Mouse (Mus musculus) kidney, adult 2 months (tissue): ENCODE results near the gene Ipo4. TPM values are rescaled to one million over a fixed set of nuclear protein-coding genes. Genes with fewer than 3 reads are reported as not detected.

Experiments
- DNase-seq: peaks from one replicate; pipeline ENCODE4 v3.0.0; 2021
- H3K27ac ChIP-seq: fragments of 200-500 bp; 2 replicates; pipeline ENCODE4 v1.5.1; 2012; ENCODE audit warnings: low read depth, low read length, control low read depth, inconsistent platforms; ENCODE audit not compliant: insufficient read depth
- H3K27me3 ChIP-seq: fragments of 200-500 bp; replicated peaks from 2 replicates; pipeline ENCODE4 v1.6.1; 2012; ENCODE audit warnings: mild to moderate bottlenecking, moderate library complexity, low read length, inconsistent platforms; ENCODE audit not compliant: control insufficient read depth, insufficient read depth
- H3K36me3 ChIP-seq: fragments of 200-500 bp; 2 replicates; pipeline ENCODE4 v1.6.1; 2012; ENCODE audit warnings: mild to moderate bottlenecking, moderate library complexity, low read length, inconsistent platforms; ENCODE audit not compliant: control insufficient read depth, insufficient read depth
- H3K4me1 ChIP-seq: fragments of 200-500 bp; 2 replicates; pipeline ENCODE4 v1.6.1; 2011; ENCODE audit warnings: low read length; ENCODE audit not compliant: control insufficient read depth, insufficient read depth
- H3K4me3 ChIP-seq: fragments of 200-500 bp; 2 replicates; pipeline ENCODE4 v1.5.1; 2011; ENCODE audit warnings: mild to moderate bottlenecking, low read depth, low read length, control low read depth; ENCODE audit not compliant: insufficient read depth
- CTCF ChIP-seq: fragments of 200-500 bp; conservative IDR thresholded peaks from 2 replicates; pipeline ENCODE4 v1.5.1; 2011; ENCODE audit warnings: low read depth, mild to moderate bottlenecking, control low read depth, low read length, moderate library complexity, mixed read lengths; ENCODE audit not compliant: insufficient read depth, insufficient read length
- POLR2A ChIP-seq: fragments of 200-500 bp; IDR thresholded peaks from one replicate; pipeline ENCODE4 v1.6.1; 2011; ENCODE audit warnings: low read depth, low read length, control low read depth
- WGBS: fragments of 180-500 bp; shearing (Covaris S2); methylation state at CpG from one replicate; pipeline ENCODE4 v1.1.7; 2018; 5-methylcytosine and 5-hydroxymethylcytosine counted together
- polyA plus RNA-seq: library from polyadenylated mRNA; depleted of rRNA; stranded (reverse); fragments of >200 nt; gene quantifications from 2 replicates; pipeline ENCODE4 v1.2.3, GENCODE M21; 2012

Ipo4 gene
- polyA plus RNA-seq, 1 experiment: 69.7 TPM

DNA sequence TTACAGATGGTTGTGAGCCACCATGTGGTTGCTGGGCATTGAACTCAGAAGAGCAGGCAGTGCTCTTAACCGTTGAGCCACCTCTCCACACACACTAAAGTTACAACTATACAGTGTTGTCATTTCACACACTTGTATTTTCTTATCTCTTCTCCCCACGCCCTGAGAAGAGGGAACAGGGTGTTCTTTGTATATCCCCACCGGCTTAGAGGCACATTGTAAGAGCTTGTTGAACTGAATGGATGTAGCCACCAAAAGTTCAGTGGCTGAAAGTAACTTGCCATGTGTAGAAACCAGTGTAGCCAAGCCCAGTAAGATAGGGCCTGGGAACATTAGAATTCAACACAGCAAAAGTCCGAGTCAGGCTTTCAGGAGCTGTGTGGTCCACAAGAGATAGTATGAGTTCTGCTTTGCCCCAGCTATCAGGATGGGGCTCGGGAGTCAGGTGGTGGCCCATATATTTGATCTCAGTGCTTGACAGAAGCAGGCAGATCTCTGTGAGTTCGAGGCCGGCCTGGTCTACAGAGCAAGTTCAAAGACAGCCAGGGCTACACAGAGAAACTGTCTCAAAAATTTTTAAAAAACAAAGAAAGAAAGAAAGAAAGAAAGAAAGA lies 21.1 kb downstream of the Ipo4 start:
- no peak for TF ChIP-seq POLR2A
- TF ChIP-seq CTCF: no peak
- no peak overlapping the region for H3K27ac ChIP-seq
- peaks cover 11% of the 10 kb centered on the region; the same call in 1 of the 2 replicates for H3K4me1 ChIP-seq
- DNase-seq: no peak
- 92% methylated on average over 7 of the region's 7 CpGs for WGBS
- no peaks in the 10 kb centered on the region for H3K27me3 ChIP-seq
- no peaks in the 10 kb centered on the region for H3K36me3 ChIP-seq
- no peak overlapping the region for H3K4me3 ChIP-seq

DNA sequence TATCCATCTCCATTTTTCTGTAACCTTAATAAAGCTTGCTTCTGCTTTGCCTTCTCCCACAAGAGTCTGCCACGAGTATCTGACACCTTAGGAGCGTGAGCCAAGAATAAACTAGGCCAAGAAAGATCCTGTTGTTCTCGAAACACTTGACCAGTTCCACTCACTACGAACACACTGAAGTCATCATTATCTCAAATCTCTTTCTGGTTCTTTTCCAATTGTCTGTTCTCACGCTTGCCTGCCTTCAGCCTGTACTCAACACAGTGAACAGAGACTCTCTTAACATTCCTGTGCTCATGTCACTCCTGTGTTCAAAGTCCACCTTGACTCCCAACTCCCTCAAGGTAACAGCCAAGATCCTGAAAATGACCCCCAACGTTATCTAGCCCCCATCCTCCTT lies 22.4 kb downstream of the Ipo4 start:
- TF ChIP-seq POLR2A (no peak), CTCF (no peak)
- Histone ChIP-seq H3K4me3 (no peak overlapping the region), H3K4me1 (peaks cover 11% of the 10 kb centered on the region; the same call in 1 of the 2 replicates), H3K27ac (no peak overlapping the region), H3K36me3 (peaks cover 5% of the 10 kb centered on the region), H3K27me3 (no peaks in the 10 kb centered on the region)
- DNase-seq: peak; percentile 71
- WGBS: 37% methylated on average over 6 of the region's 6 CpGs

DNA sequence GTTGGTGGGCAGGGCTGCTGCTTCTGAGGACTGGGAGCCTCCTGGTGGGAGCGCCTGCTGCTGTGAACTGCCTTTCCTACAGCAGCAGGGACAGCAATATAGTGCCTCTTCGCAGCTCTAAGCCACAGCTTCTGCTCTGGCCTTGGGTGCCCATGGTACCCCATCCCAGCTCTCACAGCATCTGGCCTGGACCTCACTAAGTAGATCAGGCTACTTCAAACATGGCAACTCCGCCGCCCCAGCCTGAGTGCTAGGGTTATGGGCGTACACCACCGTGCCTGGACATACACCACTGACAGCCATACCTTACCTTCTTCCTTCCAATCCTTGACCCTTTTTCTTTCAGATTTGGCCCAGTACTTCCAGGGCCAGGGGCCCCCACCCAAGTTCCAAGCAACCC lies 27.4 kb downstream of the Ipo4 start:
- 96% methylated on average over 6 of the region's 6 CpGs for WGBS
- no peak for TF ChIP-seq CTCF
- TF ChIP-seq POLR2A: no peak
- no peak for DNase-seq
- Histone ChIP-seq H3K27ac (no peak overlapping the region), H3K36me3 (peaks cover 9% of the 10 kb centered on the region), H3K4me1 (peaks cover 14% of the 10 kb centered on the region; the same call in 1 of the 2 replicates), H3K27me3 (no peaks in the 10 kb centered on the region), H3K4me3 (no peak overlapping the region)

DNA sequence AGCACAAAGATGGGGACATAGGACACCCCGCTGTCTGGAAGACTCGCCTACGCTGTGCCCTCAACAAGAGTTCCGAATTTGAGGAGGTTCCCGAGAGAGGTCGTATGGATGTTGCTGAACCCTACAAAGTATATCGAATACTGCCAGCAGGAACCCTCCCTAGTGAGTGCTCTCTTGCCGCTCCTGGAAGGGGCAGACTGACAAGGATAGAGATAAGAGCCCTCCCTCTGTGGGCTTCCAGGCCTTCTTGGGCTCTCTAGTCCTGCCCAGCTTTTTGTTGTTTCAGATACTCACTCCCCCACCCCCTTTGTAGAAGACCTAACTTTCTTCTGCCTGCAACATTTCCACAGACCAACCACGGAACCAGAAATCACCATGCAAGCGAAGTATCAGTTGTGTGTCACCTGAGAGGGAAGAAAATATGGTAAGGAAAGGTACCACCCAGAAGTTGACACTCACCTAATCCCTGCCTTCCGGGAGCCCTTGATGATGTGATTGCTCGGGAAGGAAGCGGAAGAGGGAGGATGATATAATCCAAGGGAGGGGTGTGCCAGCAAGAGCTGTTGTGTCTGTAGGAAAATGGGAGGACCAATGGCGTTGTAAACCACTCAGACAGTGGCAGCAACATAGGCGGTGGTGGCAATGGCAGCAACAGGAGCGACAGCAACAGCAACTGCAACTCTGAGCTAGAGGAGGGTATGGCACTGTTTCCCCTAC lies 29.9 kb downstream of the Ipo4 start:
- Histone ChIP-seq H3K27ac (no peak overlapping the region), H3K27me3 (no peaks in the 10 kb centered on the region), H3K4me3 (no peak overlapping the region), H3K4me1 (peaks cover 6% of the 10 kb centered on the region; the same call in 1 of the 2 replicates), H3K36me3 (peaks cover 10% of the 10 kb centered on the region)
- 91% methylated on average over 16 of the region's 16 CpGs for WGBS
- no peak for DNase-seq
- no peak for TF ChIP-seq CTCF
- TF ChIP-seq POLR2A: no peak

DNA sequence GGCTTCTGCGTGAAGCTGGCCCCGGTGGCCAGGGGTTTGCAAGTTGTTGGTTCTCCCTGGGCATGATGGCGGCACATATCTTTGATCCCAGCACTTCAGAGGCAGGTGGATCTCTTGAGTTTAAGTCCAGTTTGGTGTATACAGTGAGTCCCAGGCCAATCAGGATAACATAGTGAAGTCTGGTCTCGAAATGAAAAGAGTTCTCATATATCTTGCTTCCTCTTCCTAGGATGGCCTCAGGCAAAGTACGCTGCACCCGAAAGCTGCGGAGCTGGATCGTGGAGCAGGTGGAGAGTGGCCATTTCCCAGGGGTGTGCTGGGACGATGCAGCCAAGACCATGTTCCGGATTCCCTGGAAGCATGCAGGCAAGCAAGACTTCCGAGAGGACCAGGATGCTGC lies 30.9 kb downstream of the Ipo4 start:
- WGBS: 75% methylated on average over 11 of the region's 11 CpGs
- Histone ChIP-seq H3K36me3 (peaks cover 10% of the 10 kb centered on the region), H3K27ac (peak overlapping the region; percentile 69), H3K4me3 (peak overlapping the region; percentile 37), H3K27me3 (no peaks in the 10 kb centered on the region), H3K4me1 (peaks cover 6% of the 10 kb centered on the region; the same call in 1 of the 2 replicates)
- no peak for TF ChIP-seq CTCF
- no peak for TF ChIP-seq POLR2A
- DNase-seq: no peak

DNA sequence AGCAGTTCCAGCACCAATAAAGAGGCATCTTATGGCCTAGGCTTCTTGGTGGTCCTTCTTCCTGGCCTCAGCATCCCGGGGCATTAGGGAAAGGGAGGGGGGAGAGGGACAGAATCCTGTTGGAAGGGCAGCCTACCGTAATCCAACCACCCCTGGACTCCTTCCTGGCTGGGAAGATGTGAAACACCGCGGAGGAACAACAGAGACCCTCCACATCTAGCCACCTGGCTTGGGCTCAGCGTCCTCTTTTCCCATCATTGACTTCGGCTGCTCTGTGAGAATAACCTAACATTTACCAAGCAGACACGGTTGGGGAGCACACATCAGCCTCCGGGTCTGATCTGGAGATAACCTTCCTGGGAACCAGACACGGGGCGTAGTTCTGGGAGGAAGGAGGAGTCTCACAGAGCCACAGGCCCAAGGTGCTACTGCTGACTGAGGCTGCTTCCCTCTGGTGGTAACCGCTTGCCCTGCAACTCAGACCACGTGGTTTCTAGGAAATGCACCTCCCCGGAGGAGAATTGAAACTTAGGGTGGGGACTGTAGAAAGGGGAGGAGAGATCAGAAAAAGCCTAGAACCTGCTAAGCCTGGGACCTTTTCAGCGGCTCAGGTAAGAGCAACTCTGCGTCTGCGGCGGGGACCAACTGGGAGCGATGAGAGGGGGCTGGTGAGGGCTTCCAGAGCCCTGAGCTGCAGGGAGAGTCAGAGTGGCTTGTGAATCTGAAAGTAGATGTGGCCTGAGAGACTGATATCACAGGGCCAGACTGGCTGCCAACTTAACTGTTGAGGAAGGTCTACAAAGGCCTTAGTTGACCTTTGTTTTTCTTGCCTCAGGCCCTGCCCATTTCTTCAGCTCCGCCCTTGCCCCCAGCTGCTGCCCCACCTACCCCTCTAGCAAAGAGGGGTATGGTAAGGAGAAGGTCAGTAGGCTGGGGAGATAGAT lies 31.9 kb downstream of the Ipo4 start:
- WGBS: 6% methylated on average over 19 of the region's 19 CpGs
- Histone ChIP-seq H3K27me3 (no peaks in the 10 kb centered on the region), H3K36me3 (peaks cover 10% of the 10 kb centered on the region), H3K4me3 (peak overlapping the region; percentile 68), H3K27ac (peak overlapping the region; percentile 97), H3K4me1 (peaks cover 6% of the 10 kb centered on the region; the same call in 1 of the 2 replicates)
- DNase-seq: peak; percentile 98
- peak; percentile 95 for TF ChIP-seq CTCF
- TF ChIP-seq POLR2A: peak; percentile 40
